Mouse (Mus musculus): ENCODE measurements at regions not wholly inside any gene's neighbourhood (a gene's known extent, or its start where the extent isn't known, plus 50 kb on each side); places are given as distances from the start of the nearest gene placed in this dataset.

- Histone ChIP-seq H3K4me2 (ENCODE audit: low read depth, low read length, severe bottlenecking) (no peak overlapping the region), H3K4me1 (replicated peaks; ENCODE audit: control insufficient read depth, insufficient read depth, low read length) (no peaks in the 10 kb centered on the region), H3K9me3 (ENCODE audit: control insufficient read depth, low read length) (no peaks in the 10 kb centered on the region), H3K4me3 (ENCODE audit: low read depth, low read length) (no peak overlapping the region), H3K9ac (ENCODE audit: low read length) (no peak overlapping the region), H3K27ac (ENCODE audit: low read depth, low read length) (no peak overlapping the region), H3K27me3 (ENCODE audit: control insufficient read depth, insufficient read depth, low read length) (no peaks in the 10 kb centered on the region), H3K36me3 (ENCODE audit: control insufficient read depth, insufficient read depth, low read length) (no peaks in the 10 kb centered on the region)
- 75% methylated on average over 7 of the region's 7 CpGs for WGBS
- ATAC-seq (replicated peaks; ENCODE audit: low FRiP score): no peak
- DNase-seq (ENCODE audit: low spot score): no peak
These were observed 72.2 kb upstream of the B3gat2 start for GRCm38 (mm10) chr1:23689398-23689797.

- WGBS: 22% methylated on average over 6 of the region's 6 CpGs
- Histone ChIP-seq H3K27ac (ENCODE audit: low read depth, low read length) (no peak overlapping the region), H3K4me1 (replicated peaks; ENCODE audit: control insufficient read depth, insufficient read depth, low read length) (no peaks in the 10 kb centered on the region), H3K4me2 (ENCODE audit: low read depth, low read length, severe bottlenecking) (no peak overlapping the region), H3K9ac (ENCODE audit: low read length) (no peak overlapping the region), H3K9me3 (ENCODE audit: control insufficient read depth, low read length) (no peaks in the 10 kb centered on the region), H3K36me3 (ENCODE audit: control insufficient read depth, insufficient read depth, low read length) (no peaks in the 10 kb centered on the region), H3K27me3 (ENCODE audit: control insufficient read depth, insufficient read depth, low read length) (no peaks in the 10 kb centered on the region), H3K4me3 (ENCODE audit: low read depth, low read length) (no peak overlapping the region)
- DNase-seq (ENCODE audit: low spot score): peak; percentile 72
- peak; percentile 66 for ATAC-seq (replicated peaks; ENCODE audit: low FRiP score)
These were observed 56.1 kb upstream of the B3gat2 start for GRCm38 (mm10) chr1:23705489-23705888.

- DNase-seq (ENCODE audit: low spot score): no peak
- ATAC-seq (replicated peaks; ENCODE audit: low FRiP score): no peak
- WGBS: 47% methylated on average over 4 of the region's 4 CpGs
- Histone ChIP-seq H3K36me3 (ENCODE audit: control insufficient read depth, insufficient read depth, low read length) (no peaks in the 10 kb centered on the region), H3K27me3 (ENCODE audit: control insufficient read depth, insufficient read depth, low read length) (no peaks in the 10 kb centered on the region), H3K9ac (ENCODE audit: low read length) (no peak overlapping the region), H3K4me3 (ENCODE audit: low read depth, low read length) (no peak overlapping the region), H3K27ac (ENCODE audit: low read depth, low read length) (no peak overlapping the region), H3K4me1 (replicated peaks; ENCODE audit: control insufficient read depth, insufficient read depth, low read length) (no peaks in the 10 kb centered on the region), H3K4me2 (ENCODE audit: low read depth, low read length, severe bottlenecking) (no peak overlapping the region), H3K9me3 (ENCODE audit: control insufficient read depth, low read length) (no peaks in the 10 kb centered on the region)
These were observed 55.1 kb upstream of the B3gat2 start for GRCm38 (mm10) chr1:23706450-23706849.

All from forebrain, embryonic 11.5 days (tissue).